Mouse (Mus musculus) C2C12 (cell line): ENCODE data around the gene Mylk2. TPM values are rescaled to one million over a fixed set of nuclear protein-coding genes. Genes with fewer than 3 reads are reported as not detected.

Source experiments
- H3K27me3 ChIP-seq: one replicate; pipeline ENCODE4 v1.6.1; 2011; ENCODE audit not compliant: control insufficient read depth, insufficient read depth, insufficient read length
- H3K36me3 ChIP-seq: one replicate; pipeline ENCODE4 v1.6.1; 2011; ENCODE audit not compliant: control insufficient read depth, insufficient read depth
- H3K4me3 ChIP-seq: one replicate; pipeline ENCODE4 v1.5.1; 2011; ENCODE audit warnings: mild to moderate bottlenecking, control low read depth; ENCODE audit not compliant: poor library complexity, insufficient read depth, severe bottlenecking
- H3K79me2 ChIP-seq: one replicate; pipeline ENCODE4 v1.6.1; 2011; ENCODE audit not compliant: control insufficient read depth, insufficient read depth
- H3K79me3 ChIP-seq: one replicate; pipeline ENCODE4 v1.6.1; 2011; ENCODE audit warnings: low read depth, control low read depth
- H3ac ChIP-seq: one replicate; pipeline ENCODE3; 2011; ENCODE audit warnings: low read depth; ENCODE audit not compliant: control insufficient read depth, insufficient read length
- CEBPB ChIP-seq: IDR thresholded peaks from one replicate; pipeline ENCODE4 v1.6.1; 2011; ENCODE audit warnings: low read depth, mild to moderate bottlenecking, control low read depth, moderate library complexity
- CTCF ChIP-seq: IDR thresholded peaks from one replicate; pipeline ENCODE4 v1.5.1; 2011; ENCODE audit not compliant: control insufficient read depth, insufficient read depth, insufficient read length
- FOSL1 ChIP-seq: IDR thresholded peaks from one replicate; pipeline ENCODE4 v1.8.0; 2011; ENCODE audit warnings: mild to moderate bottlenecking, low read length; ENCODE audit not compliant: poor library complexity, insufficient read depth, severe bottlenecking
- MAX ChIP-seq: IDR thresholded peaks from one replicate; pipeline ENCODE4 v1.6.1; 2011; ENCODE audit warnings: mild to moderate bottlenecking, control low read depth
- MYOD1 ChIP-seq: IDR thresholded peaks from one replicate; pipeline ENCODE4 v1.6.1; 2011; ENCODE audit warnings: low read depth; ENCODE audit not compliant: control insufficient read depth, insufficient read length
- MYOG ChIP-seq: IDR thresholded peaks from one replicate; pipeline ENCODE4 v1.6.1; 2011; ENCODE audit not compliant: control insufficient read depth, insufficient read length; ENCODE audit errors: extremely low read depth
- USF1 ChIP-seq: IDR thresholded peaks from one replicate; pipeline ENCODE4 v1.6.1; 2011; ENCODE audit warnings: low read depth, mild to moderate bottlenecking, control low read depth, moderate library complexity
- long read RNA-seq, 2 experiments: library from polyadenylated mRNA; unstranded; transcript quantifications; one replicate each; pipeline ENCODE4 v2.0.0; 2019 to 2020
- polyA plus RNA-seq: library from polyadenylated mRNA; unstranded; fragments of >200 nt; fragmentation: generic; extraction: Trizol; gene quantifications from one replicate; pipeline ENCODE4 v1.2.1, GENCODE M21; 2012; ENCODE audit warnings: missing spikeins

The Mylk2 gene
- polyA plus RNA-seq: 3.9 TPM
- long read RNA-seq, experiment 1, partial matches to known transcripts: 1 of 2 reads
- long read RNA-seq, experiment 1, other reads (novel, unspliced or antisense): 1 of 2 reads
- long read RNA-seq, experiment 2, transcript Mylk2-201 (12 exons, 2,951 nt): major isoform, 28 of 36 reads
- long read RNA-seq, experiment 2, partial matches to known transcripts: 2 of 36 reads
- long read RNA-seq, experiment 2, other reads (novel, unspliced or antisense): 6 of 36 reads

DNA sequence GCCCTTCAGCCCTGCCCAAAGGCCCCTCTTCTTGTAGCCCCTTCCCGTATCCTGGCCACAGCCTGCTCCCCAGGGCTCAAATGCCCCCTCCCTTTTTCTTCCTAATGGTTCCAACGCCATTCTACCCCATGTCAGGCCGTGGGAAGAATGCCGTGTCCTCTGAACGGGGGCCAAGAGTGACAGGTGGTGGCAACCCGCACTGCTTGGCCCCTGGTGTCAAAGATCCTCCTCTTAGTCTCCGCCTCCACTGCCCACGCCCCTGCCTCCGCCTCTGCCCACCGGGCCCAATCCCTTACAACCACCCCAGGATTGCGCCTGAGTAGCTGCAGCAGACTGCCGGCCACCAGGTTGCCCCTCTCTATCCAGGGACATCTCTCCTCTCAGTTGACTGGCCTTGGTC, at the start of gene Mylk2:
Mylk2 (plus strand) TSS at position 322 of the 400 bp plus-strand sequence.
- Histone ChIP-seq H3K36me3 (no peaks in the 10 kb centered on the region), H3K79me2 (no peaks in the 10 kb centered on the region), H3K79me3 (no peaks in the 10 kb centered on the region), H3K4me3 (no peak within 1 kb of the TSS), H3K27me3 (no peaks in the 10 kb centered on the region), H3ac (no peak within 1 kb of the TSS)
- TF ChIP-seq CEBPB: no peak
- TF ChIP-seq MYOD1: peak; percentile 77

DNA sequence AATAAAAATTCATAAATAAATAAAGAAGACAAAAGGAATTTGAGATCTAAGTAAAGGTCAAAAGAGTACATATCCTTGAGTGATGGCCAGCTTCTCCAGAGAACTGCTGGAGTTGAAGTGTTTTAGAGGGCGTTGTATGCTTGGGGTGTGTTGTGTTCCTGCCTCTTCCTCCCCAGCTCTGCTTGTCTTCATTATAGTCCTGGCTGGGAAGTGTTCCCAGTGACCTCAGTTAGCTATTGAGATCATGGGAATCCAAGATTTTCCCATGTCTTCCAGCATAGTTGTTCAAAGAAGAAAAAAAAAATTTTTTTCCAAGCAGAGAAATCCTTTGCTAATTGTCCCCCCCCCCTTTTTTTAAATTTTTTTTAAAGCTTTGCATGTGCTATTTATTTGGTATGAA, 49.3 kb upstream of the Mylk2 start:
- H3ac ChIP-seq: no peak overlapping the region
- no peak for TF ChIP-seq FOSL1
- H3K27me3 ChIP-seq: no peaks in the 10 kb centered on the region
- peaks cover 94% of the 10 kb centered on the region for H3K79me2 ChIP-seq
- H3K4me3 ChIP-seq: no peak overlapping the region
- peaks cover 92% of the 10 kb centered on the region for H3K36me3 ChIP-seq
- peaks cover 22% of the 10 kb centered on the region for H3K79me3 ChIP-seq

DNA sequence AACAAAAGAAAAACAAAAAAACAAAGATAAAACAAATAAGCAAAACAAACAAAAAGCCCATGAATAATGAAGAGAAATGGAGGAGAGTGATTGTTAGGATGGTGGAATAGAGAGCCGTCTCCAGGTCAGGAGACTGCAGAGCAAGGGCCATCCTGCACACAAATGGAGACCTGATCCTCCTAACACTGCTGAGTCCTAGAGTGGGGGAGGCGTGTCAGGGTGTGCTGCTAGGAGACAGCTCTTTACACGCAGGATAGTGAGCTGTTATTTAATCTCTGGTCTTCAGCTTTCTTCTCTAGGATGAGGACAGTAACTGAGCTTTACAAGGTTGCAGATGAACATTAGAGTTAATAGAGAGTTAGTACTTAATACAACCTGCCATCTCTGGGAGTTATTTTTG, 48.5 kb upstream of the Mylk2 start:
- Histone ChIP-seq H3K27me3 (no peaks in the 10 kb centered on the region), H3K4me3 (no peak overlapping the region), H3ac (no peak overlapping the region), H3K79me3 (peaks cover 22% of the 10 kb centered on the region), H3K79me2 (peaks cover 88% of the 10 kb centered on the region), H3K36me3 (peaks cover 92% of the 10 kb centered on the region)
- no peak for TF ChIP-seq MAX
- no peak for TF ChIP-seq MYOD1

DNA sequence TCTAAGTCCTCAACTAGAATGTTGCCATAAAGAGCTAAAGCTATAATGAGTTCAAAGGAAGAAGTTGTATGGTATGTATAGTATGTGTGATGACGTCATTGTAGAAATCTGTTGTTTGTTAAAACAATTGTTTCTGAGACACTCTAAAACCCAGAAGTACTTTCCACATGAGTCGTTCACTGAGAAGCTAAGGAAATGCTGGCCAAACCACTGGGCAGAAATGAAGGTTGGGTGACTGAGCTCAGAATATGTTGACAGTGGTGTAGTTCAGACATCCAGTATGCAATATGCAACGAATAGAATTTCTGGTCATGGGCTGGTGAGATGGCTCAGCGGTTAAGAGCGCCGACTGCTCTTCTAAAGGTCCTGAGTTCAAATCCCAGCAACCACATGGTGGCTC, 47.8 kb upstream of the Mylk2 start:
- no peaks in the 10 kb centered on the region for H3K27me3 ChIP-seq
- H3K79me3 ChIP-seq: peaks cover 22% of the 10 kb centered on the region
- H3K79me2 ChIP-seq: peaks cover 85% of the 10 kb centered on the region
- TF ChIP-seq USF1 (no peak), FOSL1 (no peak), MYOG (no peak), MYOD1 (no peak), CTCF (no peak), CEBPB (no peak), MAX (no peak)
- H3K4me3 ChIP-seq: no peak overlapping the region
- peaks cover 92% of the 10 kb centered on the region for H3K36me3 ChIP-seq
- H3ac ChIP-seq: no peak overlapping the region

DNA sequence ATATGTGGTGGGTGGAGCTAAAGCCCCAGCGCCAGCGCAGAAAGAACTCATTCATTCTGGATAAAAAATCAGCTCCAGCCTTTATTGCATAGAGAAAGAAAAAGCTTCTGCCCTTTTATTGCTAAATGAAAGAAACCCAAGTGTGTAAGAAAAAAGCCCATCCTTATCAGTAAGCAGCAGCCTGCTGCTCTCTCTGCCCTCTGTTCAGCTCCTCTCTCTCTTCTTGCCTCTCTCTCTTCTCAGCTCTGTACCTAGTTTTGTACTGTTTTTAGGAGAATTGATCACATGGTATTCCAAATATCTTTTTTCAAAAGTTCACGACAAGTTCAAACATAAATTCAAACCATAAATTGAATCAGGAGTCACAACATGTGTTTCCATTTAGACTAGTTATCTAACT, 32.9 kb upstream of the Mylk2 start:
- H3K36me3 ChIP-seq: peaks cover 95% of the 10 kb centered on the region
- TF ChIP-seq CEBPB: no peak
- no peak for TF ChIP-seq MYOG
- TF ChIP-seq FOSL1: no peak
- TF ChIP-seq CTCF: no peak
- no peak for TF ChIP-seq MYOD1
- no peak for TF ChIP-seq MAX
- no peak for TF ChIP-seq USF1
- peaks cover 12% of the 10 kb centered on the region for H3K79me2 ChIP-seq
- no peak overlapping the region for H3ac ChIP-seq
- H3K79me3 ChIP-seq: no peaks in the 10 kb centered on the region
- no peaks in the 10 kb centered on the region for H3K27me3 ChIP-seq
- no peak overlapping the region for H3K4me3 ChIP-seq

DNA sequence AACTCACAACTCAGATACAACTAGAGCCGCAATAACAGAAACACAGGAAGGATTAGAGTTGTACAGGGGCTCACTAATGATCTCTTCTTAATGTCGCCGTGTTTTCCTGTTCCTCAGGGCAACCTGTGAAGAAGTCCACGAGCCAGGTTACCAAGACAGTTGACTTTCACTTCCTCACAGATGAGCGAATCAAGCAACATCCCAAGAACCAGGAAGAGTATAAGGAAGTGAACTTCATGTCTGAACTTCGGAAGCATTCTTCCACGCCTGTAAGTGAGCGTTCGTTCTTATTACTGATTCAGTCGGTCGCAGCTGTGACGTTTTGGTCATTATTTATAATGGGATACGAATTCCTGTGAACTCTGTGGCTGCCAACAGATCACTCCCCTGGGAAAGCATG, 30.3 kb upstream of the Mylk2 start:
- Histone ChIP-seq H3K79me3 (no peaks in the 10 kb centered on the region), H3K4me3 (no peak overlapping the region), H3K27me3 (no peaks in the 10 kb centered on the region), H3K36me3 (peaks cover 96% of the 10 kb centered on the region), H3ac (no peak overlapping the region), H3K79me2 (no peaks in the 10 kb centered on the region)
- TF ChIP-seq MAX: no peak
- no peak for TF ChIP-seq MYOG
- no peak for TF ChIP-seq USF1
- TF ChIP-seq MYOD1: no peak
- TF ChIP-seq CTCF: no peak
- TF ChIP-seq CEBPB: no peak
- TF ChIP-seq FOSL1: no peak
